Mouse (Mus musculus) macrophage (primary cell): ENCODE measurements around the gene AU040320. TPM values are rescaled to one million over a fixed set of nuclear protein-coding genes. Genes with fewer than 3 reads are reported as not detected.

Experiments
- H3K27ac ChIP-seq: fragments of 350-480 bp; formaldehyde crosslinking; 2 replicates; pipeline ENCODE4 v1.9.0; 2021
- H3K36me3 ChIP-seq: fragments of 350-480 bp; formaldehyde crosslinking; 2 replicates; pipeline ENCODE4 v1.9.0; 2021; ENCODE audit errors: inconsistent target
- H3K4me3 ChIP-seq: fragments of 350-480 bp; formaldehyde crosslinking; 2 replicates; pipeline ENCODE4 v1.9.0; 2021; ENCODE audit errors: inconsistent target
- H3K79me2 ChIP-seq: fragments of 350-480 bp; formaldehyde crosslinking; 2 replicates; pipeline ENCODE4 v1.9.0; 2021; ENCODE audit errors: inconsistent target
- WGBS: methylation state at CpG from one replicate; pipeline ENCODE4 v1.1.7; 2026; ENCODE audit warnings: inconsistent platforms; ENCODE audit not compliant: missing documents; 5-methylcytosine and 5-hydroxymethylcytosine counted together
- polyA plus RNA-seq: library from polyadenylated mRNA; stranded (reverse); fragments of 250-400 nt; gene quantifications from 3 replicates; pipeline ENCODE4 v1.2.4, GENCODE M21; 2018; ENCODE audit warnings: inconsistent platforms

The AU040320 gene
- polyA plus RNA-seq, 1 experiment from 2014 or later: 26.7 TPM

DNA sequence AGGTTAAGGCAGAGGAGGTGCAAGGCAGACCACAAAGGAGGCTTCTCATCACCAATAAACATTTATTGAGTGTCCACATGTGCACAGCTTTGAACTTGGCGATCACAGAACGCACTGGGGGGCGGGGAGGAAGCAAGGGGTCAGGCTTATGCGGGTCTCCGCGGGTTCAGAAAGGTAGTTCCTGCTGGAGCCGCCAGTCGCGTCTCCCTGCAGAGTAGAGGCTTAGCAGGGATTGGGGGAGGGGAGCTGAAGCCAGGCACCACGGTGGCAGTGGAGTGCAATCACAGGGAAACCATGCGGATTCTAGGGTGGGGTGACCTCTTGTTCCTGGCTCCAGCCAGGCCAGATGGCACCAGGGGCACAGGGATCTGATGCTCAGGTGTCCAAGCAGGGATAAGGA is 9.6 kb upstream of the AU040320 start:
- WGBS: 77% methylated on average over 11 of the region's 11 CpGs

DNA sequence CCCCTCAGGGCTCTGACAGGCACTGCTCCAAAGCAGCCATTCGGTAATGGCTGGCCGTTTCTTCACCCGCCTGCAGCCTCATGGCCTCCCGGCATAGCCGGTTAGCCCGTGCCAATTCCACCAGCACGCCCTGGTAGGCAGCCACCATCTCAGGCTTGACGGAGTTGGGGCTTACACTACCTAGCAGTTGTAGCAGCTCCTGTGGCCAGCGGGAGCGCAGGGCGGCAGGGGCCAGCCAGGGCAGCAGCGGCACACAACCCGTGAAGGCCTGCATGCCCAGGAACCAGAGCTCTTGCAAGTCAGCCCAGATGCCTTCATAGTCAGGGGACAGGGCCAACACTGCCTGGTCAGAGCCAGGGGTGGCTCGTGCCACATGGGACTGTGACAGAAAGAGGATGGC is 8.5 kb upstream of the AU040320 start:
- no peaks in the 10 kb centered on the region for H3K79me2 ChIP-seq
- WGBS: 94% methylated on average over 14 of the region's 14 CpGs
- no peak overlapping the region for H3K4me3 ChIP-seq
- peaks cover 20% of the 10 kb centered on the region; the same call in 1 of the 2 replicates for H3K36me3 ChIP-seq
- H3K27ac ChIP-seq: no peak overlapping the region

More for the DNA sequence above, 9.6 kb upstream of the AU040320 start:
- Histone ChIP-seq H3K36me3 (peaks cover 16% of the 10 kb centered on the region; the same call in 1 of the 2 replicates), H3K79me2 (no peaks in the 10 kb centered on the region), H3K27ac (no peak overlapping the region), H3K4me3 (no peak overlapping the region)

DNA sequence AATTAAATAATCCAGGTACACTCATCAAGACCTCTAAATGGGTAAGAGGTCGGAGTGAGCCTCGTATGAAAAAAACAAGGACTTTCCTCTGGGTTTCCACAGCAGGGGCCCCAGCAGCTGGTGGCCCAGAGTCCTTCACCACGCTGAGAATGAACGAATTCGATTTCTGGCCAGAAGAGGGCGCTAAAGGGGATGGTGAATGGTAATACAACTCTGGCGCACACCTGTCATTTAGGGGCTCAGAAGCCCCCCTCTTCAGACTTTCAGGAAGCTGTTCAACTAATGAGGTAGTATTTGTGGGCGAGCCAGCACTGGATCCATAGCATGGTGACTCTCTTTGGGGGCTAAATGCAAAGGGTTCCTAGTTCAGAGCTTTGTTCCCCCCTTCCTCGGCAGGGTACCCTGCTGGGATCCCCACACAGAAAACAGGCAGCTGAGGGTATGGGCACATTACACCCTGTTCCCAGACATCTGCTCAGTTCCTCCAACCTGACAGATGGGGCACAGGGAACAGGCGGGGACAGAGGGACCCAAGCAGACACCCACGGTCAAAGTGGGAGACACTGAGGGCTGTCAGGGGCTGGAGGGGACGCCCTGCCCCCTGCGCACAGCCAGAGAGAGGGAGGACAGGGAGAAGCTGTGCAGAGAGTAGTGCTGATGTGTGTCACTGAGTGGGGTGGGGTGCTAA is 7.7 kb upstream of the AU040320 start:
- Histone ChIP-seq H3K4me3 (no peak overlapping the region), H3K27ac (no peak overlapping the region), H3K79me2 (no peaks in the 10 kb centered on the region), H3K36me3 (peaks cover 20% of the 10 kb centered on the region; the same call in 1 of the 2 replicates)
- WGBS: 52% methylated on average over 12 of the region's 13 CpGs

GRCm38 (mm10) chr4:126746194-126746840 is 7.0 kb upstream of the AU040320 start:
- Histone ChIP-seq H3K27ac (no peak overlapping the region), H3K36me3 (peaks cover 20% of the 10 kb centered on the region; the same call in 1 of the 2 replicates), H3K79me2 (no peaks in the 10 kb centered on the region), H3K4me3 (no peak overlapping the region)
- 93% methylated on average over 10 of the region's 10 CpGs for WGBS

GRCm38 (mm10) chr4:126748381-126748780 is 5.0 kb upstream of the AU040320 start:
- no peak overlapping the region for H3K27ac ChIP-seq
- peaks cover 8% of the 10 kb centered on the region; the same call in 1 of the 2 replicates for H3K79me2 ChIP-seq
- 94% methylated on average over 8 of the region's 8 CpGs for WGBS
- H3K36me3 ChIP-seq: peaks cover 20% of the 10 kb centered on the region; the same call in 1 of the 2 replicates
- H3K4me3 ChIP-seq: no peak overlapping the region

- peaks cover 20% of the 10 kb centered on the region; the same call in 1 of the 2 replicates for H3K36me3 ChIP-seq
- H3K4me3 ChIP-seq: no peak overlapping the region
- 88% methylated on average over 11 of the region's 11 CpGs for WGBS
- H3K27ac ChIP-seq: no peak overlapping the region
- peaks cover 15% of the 10 kb centered on the region; the same call in 1 of the 2 replicates for H3K79me2 ChIP-seq
Measured at GRCm38 (mm10) chr4:126749553-126749952, 3.8 kb upstream of the AU040320 start.

DNA sequence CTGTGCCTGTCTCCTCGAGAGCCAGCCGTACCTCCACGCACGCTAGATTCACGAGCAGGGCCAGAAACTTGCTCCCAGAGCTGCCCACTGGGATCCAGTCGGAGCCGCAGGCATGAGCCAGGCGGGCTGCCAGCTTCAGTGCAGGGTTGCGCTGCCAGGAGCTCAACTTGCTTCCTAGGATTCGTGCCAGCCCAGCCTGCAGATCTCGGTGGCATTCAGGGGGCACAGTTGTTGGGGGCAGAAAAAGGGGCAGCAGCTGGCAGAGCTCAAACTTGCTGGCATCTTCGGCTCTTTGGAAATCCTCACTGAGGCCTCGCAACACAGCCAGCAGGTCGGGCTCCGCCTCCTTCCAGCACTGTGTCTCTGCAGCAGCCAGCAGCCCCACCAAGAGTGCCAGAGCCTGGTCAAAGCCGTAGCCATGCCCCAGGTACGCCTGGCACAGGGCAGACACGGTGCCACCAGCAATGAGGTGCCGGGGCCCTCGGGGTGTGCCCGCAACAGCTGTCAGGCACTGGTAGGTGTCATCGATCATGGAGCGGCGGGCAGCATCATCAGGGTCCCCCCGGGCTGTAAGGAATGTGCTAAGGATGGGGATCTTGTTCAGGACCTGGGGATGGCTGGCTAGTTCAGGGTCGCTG is 3.2 kb upstream of the AU040320 start:
- no peak overlapping the region for H3K4me3 ChIP-seq
- no peak overlapping the region for H3K27ac ChIP-seq
- WGBS: 97% methylated on average over 25 of the region's 26 CpGs
- peaks cover 20% of the 10 kb centered on the region; the same call in 1 of the 2 replicates for H3K36me3 ChIP-seq
- H3K79me2 ChIP-seq: peaks cover 21% of the 10 kb centered on the region; the same call in 1 of the 2 replicates

GRCm38 (mm10) chr4:126750863-126751555 is 2.3 kb upstream of the AU040320 start:
- H3K4me3 ChIP-seq: no peak overlapping the region
- peaks cover 23% of the 10 kb centered on the region; the same call in 1 of the 2 replicates for H3K79me2 ChIP-seq
- H3K36me3 ChIP-seq: peaks cover 19% of the 10 kb centered on the region; the same call in 1 of the 2 replicates
- 91% methylated on average over 8 of the region's 8 CpGs for WGBS
- no peak overlapping the region for H3K27ac ChIP-seq

GRCm38 (mm10) chr4:126751556-126752023 is 1.8 kb upstream of the AU040320 start:
- peaks cover 13% of the 10 kb centered on the region; the same call in 1 of the 2 replicates for H3K36me3 ChIP-seq
- H3K79me2 ChIP-seq: peaks cover 23% of the 10 kb centered on the region; the same call in 1 of the 2 replicates
- H3K27ac ChIP-seq: no peak overlapping the region
- no peak overlapping the region for H3K4me3 ChIP-seq
- 91% methylated on average over 10 of the region's 10 CpGs for WGBS

DNA sequence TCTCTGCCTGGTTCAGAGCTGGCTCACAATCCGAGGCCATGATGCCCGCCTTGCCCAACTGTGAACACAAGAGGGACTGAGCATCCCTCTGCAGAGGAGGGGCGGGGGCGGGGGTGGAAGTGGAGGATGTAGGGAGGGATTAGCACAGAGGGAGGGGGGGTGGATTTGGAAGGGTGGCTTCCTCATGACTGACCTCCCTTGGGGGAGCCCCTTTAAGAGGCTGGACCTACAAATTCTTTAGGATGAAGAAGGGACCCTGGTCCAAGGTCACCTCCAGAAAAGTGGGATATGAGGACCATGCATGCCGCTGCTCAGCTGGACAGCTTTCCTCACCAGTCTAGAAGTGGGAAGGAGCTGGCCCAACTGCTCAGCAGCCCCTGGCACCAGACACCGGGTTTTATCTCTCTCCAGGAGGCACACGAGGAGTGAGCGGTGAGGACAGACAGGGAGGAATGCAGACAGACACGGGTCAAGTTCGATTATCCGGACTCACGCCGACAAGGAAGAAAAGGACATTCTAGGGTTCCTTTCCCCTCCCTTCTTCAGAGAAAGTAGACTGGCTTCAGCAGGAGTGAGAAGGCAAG is 1.2 kb upstream of the AU040320 start:
- Histone ChIP-seq H3K79me2 (peaks cover 23% of the 10 kb centered on the region; the same call in 1 of the 2 replicates), H3K4me3 (peak overlapping the region; percentile 90), H3K36me3 (peaks cover 9% of the 10 kb centered on the region; the same call in 1 of the 2 replicates), H3K27ac (no peak overlapping the region)
- 20% methylated on average over 11 of the region's 13 CpGs for WGBS

DNA sequence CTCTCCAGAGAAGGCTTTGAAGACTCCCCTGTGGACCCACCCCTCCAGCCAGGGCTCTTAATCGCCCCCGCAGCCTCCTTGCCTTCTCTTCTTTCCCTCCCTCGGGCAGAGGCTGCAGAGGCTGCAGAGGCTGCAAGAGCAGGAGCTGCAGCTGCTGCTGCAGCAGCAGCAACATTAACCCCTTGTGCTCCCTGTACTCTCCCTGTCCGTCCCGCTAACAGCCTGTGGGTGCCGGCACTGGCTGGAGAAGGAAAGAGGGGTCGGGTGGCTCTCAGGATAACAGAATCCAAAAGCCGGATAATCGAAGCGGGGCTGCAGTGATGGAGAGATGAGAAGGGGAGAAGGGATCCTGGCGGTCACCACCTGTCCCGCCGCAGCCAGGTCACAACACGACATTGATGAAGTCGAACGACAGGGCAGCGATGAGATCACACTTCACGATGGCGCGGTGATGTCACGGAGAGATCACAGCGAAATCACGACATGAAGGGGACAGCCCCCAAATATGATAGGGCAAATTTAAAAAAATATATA is 669 bp upstream of the AU040320 start:
- H3K4me3 ChIP-seq: peak overlapping the region; percentile 90
- H3K27ac ChIP-seq: 0 out of 2 replicates have a peak overlapping the region, but pooled peaks have one; percentile 29
- 1% methylated on average over 23 of the region's 23 CpGs for WGBS
- peaks cover 9% of the 10 kb centered on the region; the same call in 1 of the 2 replicates for H3K36me3 ChIP-seq
- peaks cover 23% of the 10 kb centered on the region; the same call in 1 of the 2 replicates for H3K79me2 ChIP-seq

DNA sequence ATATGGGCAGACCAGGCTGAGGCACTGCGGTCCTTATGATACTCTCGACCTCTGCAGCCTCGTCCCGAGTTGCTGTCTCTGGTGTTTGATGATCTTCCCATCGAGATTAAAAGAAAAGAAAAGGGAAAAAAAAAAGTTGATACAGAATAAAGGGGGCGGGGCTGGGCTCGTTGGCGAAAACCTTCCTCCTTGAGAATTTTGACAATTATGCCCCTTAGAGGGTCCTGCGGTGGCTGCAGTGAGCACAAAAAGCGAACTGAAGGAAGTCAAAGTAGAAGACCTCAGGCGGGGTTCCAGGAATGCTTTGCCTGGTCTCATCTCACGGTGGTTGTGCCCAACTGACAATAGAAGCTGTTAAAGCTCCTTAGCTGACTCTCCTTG is 877 bp downstream of the AU040320 start:
- peak overlapping the region; percentile 90 for H3K4me3 ChIP-seq
- peaks cover under 1% of the 10 kb centered on the region; the same call in 1 of the 2 replicates for H3K36me3 ChIP-seq
- H3K79me2 ChIP-seq: peaks cover 23% of the 10 kb centered on the region; the same call in 1 of the 2 replicates
- peak overlapping the region; percentile 62 for H3K27ac ChIP-seq
- under 1% methylated on average over 12 of the region's 12 CpGs for WGBS

- peaks cover 2% of the 10 kb centered on the region; the same call in 1 of the 2 replicates for H3K36me3 ChIP-seq
- H3K27ac ChIP-seq: no peak overlapping the region
- peaks cover 23% of the 10 kb centered on the region; the same call in 1 of the 2 replicates for H3K79me2 ChIP-seq
- H3K4me3 ChIP-seq: peak overlapping the region; percentile 90; the same call in 1 of the 2 replicates
- WGBS: 80% methylated on average over 12 of the region's 12 CpGs
Measured at GRCm38 (mm10) chr4:126754736-126755374, 1.5 kb downstream of the AU040320 start.
